27 mouse cellular contexts compared by ENCODE assay signal in the genomic region with DNA sequence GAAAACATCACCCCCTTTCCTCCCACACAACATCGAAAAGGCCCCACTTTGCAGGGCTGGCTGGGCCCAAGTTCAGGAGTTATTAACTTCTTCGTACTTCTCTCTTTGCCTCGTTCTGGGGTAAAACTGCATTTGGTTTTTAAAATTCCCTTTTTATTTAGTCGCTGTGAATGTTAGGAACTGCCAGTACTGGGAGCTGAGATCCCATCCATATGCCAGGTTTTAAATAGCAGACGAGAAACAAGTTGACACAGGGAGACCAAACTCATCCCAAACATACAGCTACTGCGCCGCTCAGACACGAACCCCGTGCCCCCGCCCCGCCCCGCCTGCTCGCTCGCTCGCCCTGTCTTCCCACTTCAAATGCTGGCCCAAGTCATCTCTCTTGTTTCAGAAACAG.
DNase-seq lines count a peak whose midpoint lies in the region; ATAC-seq lines count a peak whose summit lies in the region.
"Had no signal": no experiment of that assay in that cellular context is flagged by ENCODE, and none has a peak within 500 bp of the region (broad histone marks: within the 10 kb centered on the region; RNA-seq: fewer than 3 reads in every experiment).

No protein-coding gene starts in this region.

- H3K27me3 ChIP-seq in forebrain, embryonic 16.5 days (replicated peaks; ENCODE audit: control insufficient read depth, insufficient read depth, low read length) = no peaks in the 10 kb centered on the region; the same call in 1 of the 2 replicates
- H3K27me3 ChIP-seq in forebrain, embryonic 13.5 days = peaks cover 18% of the 10 kb centered on the region; the same call in 1 of the 2 replicates

- H3K4me1 ChIP-seq in forebrain, embryonic 16.5 days (replicated peaks; ENCODE audit: control insufficient read depth, insufficient read depth, low read length) = peaks cover 24% of the 10 kb centered on the region
- H3K4me1 ChIP-seq in forebrain, embryonic 13.5 days = peaks cover 32% of the 10 kb centered on the region

- ATAC-seq in forebrain, embryonic 16.5 days = peak; percentile 36; the same call in 1 of the 2 replicates
- no peak for ATAC-seq in forebrain, embryonic 13.5 days
- ATAC-seq: CD4-positive, CD25-positive, alpha-beta regulatory T cell, adult 4 months; hindbrain, embryonic 16.5 days had no signal

- no peak overlapping the region for H3K4me3 ChIP-seq in forebrain, embryonic 16.5 days (replicated peaks; ENCODE audit: low read length)
- no peak overlapping the region for H3K4me3 ChIP-seq in forebrain, embryonic 13.5 days
- H3K4me3 ChIP-seq: embryonic facial prominence, embryonic 15.5 days; erythroblast, embryonic 14.5 days; forebrain, embryonic 10.5 days; gastrocnemius, adult 2 months; heart, embryonic 10.5 days; hindbrain, embryonic 12.5 days had no signal

- peak; percentile 33 for DNase-seq in layer of hippocampus, adult 11-12 months (ENCODE audit: low spot score)
- no peak for DNase-seq in layer of hippocampus, postnatal 10 days (ENCODE audit: low spot score in 2 of 2)
- peak; percentile 30 to 70 for DNase-seq in left cerebral cortex, postnatal 14 days (ENCODE audit: low spot score in 2 of 2)
- no peak for DNase-seq in left cerebral cortex, postnatal 4 days
- peak; percentile 77 for DNase-seq in brain, adult 2 months (ENCODE audit: low read depth, low spot score)
- DNase-seq: adrenal gland, adult 8-10 months; adrenal gland, postnatal 36 days; B cell, adult 2 months; cerebellum, adult 11 months; cerebellum, adult 8-10 months; cerebellum, postnatal 14 days; embryo, embryonic 11 days; gastrocnemius, adult 2 months; gastrocnemius, postnatal 25 days; heart, adult 11 months; heart, postnatal 10 days; heart, postnatal 4 days had no signal

- H3K4me2 ChIP-seq in forebrain, embryonic 16.5 days (ENCODE audit: low read length) = no peak overlapping the region
- no peak overlapping the region for H3K4me2 ChIP-seq in forebrain, embryonic 13.5 days
- H3K4me2 ChIP-seq: embryonic facial prominence, embryonic 15.5 days; hindbrain, embryonic 12.5 days had no signal

- H3K9me3 ChIP-seq in forebrain, embryonic 16.5 days (ENCODE audit: control insufficient read depth, low read length) = no peaks in the 10 kb centered on the region
- no peaks in the 10 kb centered on the region for H3K9me3 ChIP-seq in forebrain, embryonic 13.5 days (replicated peaks)
- H3K9me3 ChIP-seq: embryonic facial prominence, embryonic 15.5 days; forebrain, embryonic 10.5 days; G1E; heart, embryonic 10.5 days; hindbrain, embryonic 12.5 days had no signal

- H3K36me3 ChIP-seq in forebrain, embryonic 16.5 days (ENCODE audit: control insufficient read depth, insufficient read depth) = no peaks in the 10 kb centered on the region
- no peaks in the 10 kb centered on the region for H3K36me3 ChIP-seq in forebrain, embryonic 13.5 days (ENCODE audit: poor library complexity, severe bottlenecking)
- H3K36me3 ChIP-seq: embryonic facial prominence, embryonic 15.5 days; forebrain, embryonic 10.5 days; G1E; heart, embryonic 10.5 days; hindbrain, embryonic 12.5 days had no signal

- intact Hi-C loops in left cerebral cortex, postnatal 14 days (cut with DNase I) = loop anchor here (2.0 kb wide), 1 partner anchor 56 kb away; no protein-coding TSS in a partner anchor
- intact Hi-C loops in left cerebral cortex, postnatal 4 days (cut with DNase I) = no loop called here

- WGBS in forebrain, embryonic 16.5 days = 59% methylated on average over 15 of the region's 15 CpGs
- WGBS in forebrain, embryonic 13.5 days = 67% methylated on average over 15 of the region's 15 CpGs

- no peak overlapping the region for H3K27ac ChIP-seq in forebrain, embryonic 16.5 days (ENCODE audit: low read length)
- no peak overlapping the region for H3K27ac ChIP-seq in forebrain, embryonic 13.5 days
- H3K27ac ChIP-seq: embryonic facial prominence, embryonic 15.5 days; forebrain, embryonic 10.5 days; gastrocnemius, adult 2 months; heart, embryonic 10.5 days; hindbrain, embryonic 12.5 days had no signal

- no peak overlapping the region for H3K9ac ChIP-seq in forebrain, embryonic 16.5 days (replicated peaks; ENCODE audit: low read depth, low read length)
- no peak overlapping the region for H3K9ac ChIP-seq in forebrain, embryonic 13.5 days
- H3K9ac ChIP-seq: embryonic facial prominence, embryonic 15.5 days; hindbrain, embryonic 12.5 days had no signal

Comparison
In these comparisons a context has a peak if more than half of its experiments do, and no peak if none do; other contexts are left out.
1. DNase-seq: peak in layer of hippocampus, adult 11-12 months (single experiment), left cerebral cortex, postnatal 14 days (2 of 2) and brain, adult 2 months (single experiment); none in layer of hippocampus, postnatal 10 days (0 of 2) and left cerebral cortex, postnatal 4 days (single experiment).